Mouse (Mus musculus) CH12.LX (cell line): ENCODE data around the gene Fam193a.

Experiments used
- CTCF ChIP-seq, 2 experiments: IDR thresholded peaks in 1 of 2; conservative IDR thresholded peaks in 1 of 2; 2 replicates each; pipeline ENCODE4 v1.5.1; 2011 to 2012; ENCODE audit warnings: low read depth in 2 of 2, low read length in 2 of 2, improper control_type of control experiment in 1 of 2, inconsistent platforms in 1 of 2, mild to moderate bottlenecking in 1 of 2, moderate library complexity in 1 of 2
- MAFK ChIP-seq: IDR thresholded peaks from 2 replicates; pipeline ENCODE4 v1.6.1; 2011; ENCODE audit warnings: low read length, improper control_type of control experiment; ENCODE audit not compliant: insufficient replicate concordance
- NRF1 ChIP-seq: IDR thresholded peaks from 2 replicates; pipeline ENCODE4 v1.6.1; 2014; ENCODE audit warnings: low read depth, mild to moderate bottlenecking, inconsistent platforms, low read length, improper control_type of control experiment, moderate library complexity
- ZMIZ1 ChIP-seq: IDR thresholded peaks from 2 replicates; pipeline ENCODE4 v1.6.1; 2012; ENCODE audit warnings: low read depth, mild to moderate bottlenecking, inconsistent platforms, low read length, improper control_type of control experiment

- TF ChIP-seq NRF1 (no peak), CTCF (conservative IDR thresholded peaks at IDR 0.05 in 1 of 2, IDR thresholded peaks at IDR 0.05 in 1 of 2; ENCODE audit: low read depth in 2 of 2, low read length in 2 of 2) (no peak), MAFK (no peak), ZMIZ1 (no peak)
Measured at GRCm38 (mm10) chr5:34417251-34418008, 47.7 kb downstream of the Fam193a start.
